Mouse (Mus musculus): ENCODE results near the gene Pik3ap1. TPM values are rescaled to one million over a fixed set of nuclear protein-coding genes. Genes with fewer than 3 reads are reported as not detected.

The Pik3ap1 gene
- polyA plus RNA-seq, 1 experiment from 2014 or later, result 1.7 TPM

DNA sequence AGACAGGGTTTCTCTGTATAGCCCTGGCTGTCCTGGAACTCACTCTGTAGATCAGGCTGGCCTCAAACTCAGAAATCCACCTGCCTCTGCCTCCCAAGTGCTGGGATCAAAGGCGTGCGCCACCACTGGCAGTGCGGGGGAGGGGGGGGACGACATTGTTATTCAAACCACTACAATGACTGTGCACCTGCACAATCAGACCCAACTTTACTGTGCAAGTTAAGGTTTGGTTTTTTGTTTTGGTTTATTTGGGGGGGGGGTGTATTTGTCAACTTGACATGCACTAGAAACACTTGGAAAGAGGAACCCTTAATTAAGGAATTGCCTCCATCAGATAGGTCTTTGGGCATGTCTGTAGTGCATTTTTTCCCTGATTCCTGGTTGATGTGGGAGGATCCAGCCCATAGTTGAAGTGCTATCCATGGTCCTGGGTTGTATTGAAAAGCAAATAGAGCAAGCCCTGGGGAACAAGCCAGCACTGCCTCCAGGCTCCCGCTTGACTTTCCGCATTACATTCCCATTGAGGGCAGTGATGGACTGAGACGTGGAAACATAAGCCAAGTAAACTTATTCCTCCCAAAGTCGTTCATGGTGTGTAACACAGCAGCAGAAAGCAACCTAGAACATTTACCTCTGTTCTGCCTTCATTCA is 118.5 kb downstream of the Pik3ap1 start:
- no peak overlapping the region for H3K9ac ChIP-seq (ENCODE audit: low read depth, low read length)
- WGBS, result 59% methylated on average over 8 of the region's 8 CpGs
- no peaks in the 10 kb centered on the region for H3K4me1 ChIP-seq (replicated peaks; ENCODE audit: control insufficient read depth, insufficient read depth, low read length)
- no peak for DNase-seq (ENCODE audit: low spot score)
- no peaks in the 10 kb centered on the region for H3K36me3 ChIP-seq (ENCODE audit: control insufficient read depth, insufficient read depth, low read length)
- H3K4me3 ChIP-seq (ENCODE audit: low read depth, low read length), result no peak overlapping the region
- no peak overlapping the region for H3K4me2 ChIP-seq (replicated peaks; ENCODE audit: low read depth, low read length)
- H3K27me3 ChIP-seq (ENCODE audit: control insufficient read depth, insufficient read depth, low read length), result no peaks in the 10 kb centered on the region
- no peaks in the 10 kb centered on the region for H3K9me3 ChIP-seq (ENCODE audit: control insufficient read depth, low read length)
- ATAC-seq (ENCODE audit: low FRiP score), result no peak
- no peak overlapping the region for H3K27ac ChIP-seq (ENCODE audit: low read depth, low read length)

DNA sequence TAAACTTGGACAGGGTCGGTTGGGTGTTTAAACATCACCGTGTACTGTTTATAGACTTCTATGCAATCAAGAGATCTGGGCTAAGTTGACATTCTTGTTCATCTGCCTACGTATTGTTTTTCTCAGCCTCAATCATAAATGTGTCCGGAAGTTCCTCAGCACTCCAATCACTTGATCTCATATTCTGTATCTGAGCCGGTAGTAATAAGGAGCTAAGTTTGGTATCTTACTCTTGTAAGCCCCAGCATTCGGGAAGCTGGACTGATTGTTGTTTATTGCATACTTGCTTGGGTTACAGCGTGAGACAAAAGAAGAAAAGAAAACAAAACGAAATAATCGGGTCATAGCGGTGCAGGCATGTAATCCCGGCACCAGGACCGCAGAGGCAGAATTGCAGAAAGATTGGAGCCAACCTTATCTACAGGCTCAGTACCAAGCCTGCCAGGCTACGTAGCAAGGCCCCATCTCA is 120.5 kb downstream of the Pik3ap1 start:
- H3K4me3 ChIP-seq (ENCODE audit: low read depth, low read length), result peak overlapping the region; percentile 93
- no peaks in the 10 kb centered on the region for H3K27me3 ChIP-seq (ENCODE audit: control insufficient read depth, insufficient read depth, low read length)
- peak overlapping the region; percentile 80 for H3K4me2 ChIP-seq (replicated peaks; ENCODE audit: low read depth, low read length)
- WGBS, result 45% methylated on average over 13 of the region's 13 CpGs
- H3K36me3 ChIP-seq (ENCODE audit: control insufficient read depth, insufficient read depth, low read length), result no peaks in the 10 kb centered on the region
- H3K27ac ChIP-seq (ENCODE audit: low read depth, low read length), result peak overlapping the region; percentile 94
- H3K9me3 ChIP-seq (ENCODE audit: control insufficient read depth, low read length), result no peaks in the 10 kb centered on the region
- DNase-seq (ENCODE audit: low spot score) (no peak), ATAC-seq (ENCODE audit: low FRiP score) (no peak)
- no peaks in the 10 kb centered on the region for H3K4me1 ChIP-seq (replicated peaks; ENCODE audit: control insufficient read depth, insufficient read depth, low read length)
- peak overlapping the region; percentile 95 for H3K9ac ChIP-seq (ENCODE audit: low read depth, low read length)

GRCm38 (mm10) chr19:41263630-41264295 is 121.1 kb downstream of the Pik3ap1 start, which contains the start of gene Tm9sf3:
Gene Tm9sf3 (minus strand): TSS chr19:41263997.
- H3K27ac ChIP-seq (ENCODE audit: low read depth, low read length), result peak within 1 kb of the TSS; percentile 94
- WGBS, result 1% methylated on average over 51 of the region's 98 CpGs
- peak within 1 kb of the TSS; percentile 80 for H3K4me2 ChIP-seq (replicated peaks; ENCODE audit: low read depth, low read length)
- peak; percentile 92 for ATAC-seq (ENCODE audit: low FRiP score)
- H3K36me3 ChIP-seq (ENCODE audit: control insufficient read depth, insufficient read depth, low read length), result no peaks in the 10 kb centered on the region
- peak; percentile 89 for DNase-seq (ENCODE audit: low spot score)
- H3K9ac ChIP-seq (ENCODE audit: low read depth, low read length), result peak within 1 kb of the TSS; percentile 95
- no peaks in the 10 kb centered on the region for H3K9me3 ChIP-seq (ENCODE audit: control insufficient read depth, low read length)
- H3K4me3 ChIP-seq (ENCODE audit: low read depth, low read length), result peak within 1 kb of the TSS; percentile 93
- no peaks in the 10 kb centered on the region for H3K4me1 ChIP-seq (replicated peaks; ENCODE audit: control insufficient read depth, insufficient read depth, low read length)
- H3K27me3 ChIP-seq (ENCODE audit: control insufficient read depth, insufficient read depth, low read length), result no peaks in the 10 kb centered on the region

DNA sequence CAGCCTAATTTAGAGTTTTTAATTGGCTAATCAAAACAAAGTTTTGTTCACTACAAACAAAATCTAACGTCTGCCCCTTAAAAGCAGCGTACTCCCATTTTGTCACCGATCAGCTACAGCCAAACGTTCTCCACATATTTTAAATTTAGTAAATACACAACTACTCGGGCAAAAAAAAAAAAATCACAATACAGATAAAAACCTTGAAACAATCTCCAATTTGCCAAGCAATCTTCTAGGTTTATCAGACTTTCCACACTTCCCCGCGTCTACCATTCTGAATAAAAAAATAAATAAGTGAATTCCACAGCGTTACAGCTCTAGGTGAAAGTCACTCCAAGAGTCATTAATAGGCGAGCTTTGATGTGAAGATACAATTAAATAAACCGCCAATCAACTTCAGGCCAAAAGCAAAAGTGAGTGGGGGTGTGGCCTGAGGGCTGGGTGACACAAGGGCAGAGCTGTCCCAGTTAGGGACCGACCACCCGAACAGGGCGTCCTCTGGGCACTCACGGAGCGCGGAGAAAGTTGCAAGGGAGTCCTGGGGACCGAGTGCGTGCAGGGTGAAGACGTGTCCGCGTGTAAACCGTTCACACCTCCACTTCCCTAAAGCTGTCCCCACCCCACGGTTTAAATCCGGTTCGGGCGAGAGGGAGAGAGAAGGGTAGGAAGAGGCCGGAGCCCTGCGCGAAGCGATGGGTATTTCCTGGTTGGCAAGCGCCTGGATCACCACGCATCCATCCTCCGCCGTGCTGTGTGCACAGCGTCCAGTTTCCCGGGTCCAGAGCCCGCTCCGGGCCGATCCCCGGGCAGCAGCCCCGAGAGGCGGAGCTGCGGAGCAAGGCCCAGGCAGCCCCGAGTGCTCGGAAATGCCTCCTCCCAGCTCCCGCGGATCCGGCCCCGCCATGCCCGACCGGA is 121.9 kb downstream of the Pik3ap1 start:
- H3K4me3 ChIP-seq (ENCODE audit: low read depth, low read length), result peak overlapping the region; percentile 93
- WGBS, result 7% methylated on average over 51 of the region's 51 CpGs
- ATAC-seq (ENCODE audit: low FRiP score) (peak; percentile 86), DNase-seq (ENCODE audit: low spot score) (peak; percentile 75)
- no peaks in the 10 kb centered on the region for H3K9me3 ChIP-seq (ENCODE audit: control insufficient read depth, low read length)
- peak overlapping the region; percentile 80 for H3K4me2 ChIP-seq (replicated peaks; ENCODE audit: low read depth, low read length)
- H3K27ac ChIP-seq (ENCODE audit: low read depth, low read length), result peak overlapping the region; percentile 94
- H3K4me1 ChIP-seq (replicated peaks; ENCODE audit: control insufficient read depth, insufficient read depth, low read length), result no peaks in the 10 kb centered on the region
- H3K27me3 ChIP-seq (ENCODE audit: control insufficient read depth, insufficient read depth, low read length), result no peaks in the 10 kb centered on the region
- H3K9ac ChIP-seq (ENCODE audit: low read depth, low read length), result peak overlapping the region; percentile 95
- no peaks in the 10 kb centered on the region for H3K36me3 ChIP-seq (ENCODE audit: control insufficient read depth, insufficient read depth, low read length)

- WGBS, result 96% methylated on average over 3 of the region's 3 CpGs
- no peaks in the 10 kb centered on the region for H3K27me3 ChIP-seq (ENCODE audit: control insufficient read depth, insufficient read depth, low read length)
Measured at GRCm38 (mm10) chr19:41260736-41261135, 124.2 kb downstream of the Pik3ap1 start.

GRCm38 (mm10) chr19:41259256-41259655 is 125.6 kb downstream of the Pik3ap1 start:
- no peak overlapping the region for H3K9ac ChIP-seq (ENCODE audit: low read depth, low read length)
- no peak overlapping the region for H3K27ac ChIP-seq (ENCODE audit: low read depth, low read length)
- H3K4me1 ChIP-seq (replicated peaks; ENCODE audit: control insufficient read depth, insufficient read depth, low read length), result no peaks in the 10 kb centered on the region
- 81% methylated on average over 6 of the region's 6 CpGs for WGBS
- no peak overlapping the region for H3K4me2 ChIP-seq (replicated peaks; ENCODE audit: low read depth, low read length)
- H3K4me3 ChIP-seq (ENCODE audit: low read depth, low read length), result no peak overlapping the region
- H3K27me3 ChIP-seq (ENCODE audit: control insufficient read depth, insufficient read depth, low read length), result no peaks in the 10 kb centered on the region
- no peaks in the 10 kb centered on the region for H3K9me3 ChIP-seq (ENCODE audit: control insufficient read depth, low read length)
- ATAC-seq (ENCODE audit: low FRiP score) (no peak), DNase-seq (ENCODE audit: low spot score) (no peak)
- no peaks in the 10 kb centered on the region for H3K36me3 ChIP-seq (ENCODE audit: control insufficient read depth, insufficient read depth, low read length)

More at GRCm38 (mm10) chr19:41260736-41261135, 124.2 kb downstream of the Pik3ap1 start:
- Histone ChIP-seq H3K4me3 (ENCODE audit: low read depth, low read length) (no peak overlapping the region), H3K9me3 (ENCODE audit: control insufficient read depth, low read length) (no peaks in the 10 kb centered on the region), H3K27ac (ENCODE audit: low read depth, low read length) (no peak overlapping the region), H3K36me3 (ENCODE audit: control insufficient read depth, insufficient read depth, low read length) (no peaks in the 10 kb centered on the region), H3K9ac (ENCODE audit: low read depth, low read length) (no peak overlapping the region), H3K4me2 (replicated peaks; ENCODE audit: low read depth, low read length) (no peak overlapping the region), H3K4me1 (replicated peaks; ENCODE audit: control insufficient read depth, insufficient read depth, low read length) (no peaks in the 10 kb centered on the region)
- ATAC-seq (ENCODE audit: low FRiP score) (no peak), DNase-seq (ENCODE audit: low spot score) (no peak)

DNA sequence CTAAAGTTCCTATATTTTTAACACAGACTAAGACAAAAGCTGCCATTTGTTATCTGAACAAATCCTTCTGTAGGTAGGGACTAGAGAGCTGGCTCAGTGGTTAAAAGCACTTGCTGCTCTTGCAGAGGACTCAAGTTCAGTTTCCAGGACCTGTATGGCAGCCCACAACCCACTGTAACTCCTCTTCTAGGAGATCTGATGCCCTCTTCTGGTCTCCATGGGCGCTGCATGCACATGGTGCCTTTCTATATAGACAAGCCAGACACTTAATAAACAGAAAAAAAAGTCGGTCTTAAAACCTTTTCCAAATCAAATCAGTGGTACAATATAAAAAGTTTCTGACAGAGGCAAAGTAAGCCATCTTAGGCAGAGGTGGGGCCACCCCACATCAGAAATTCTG is 126.2 kb downstream of the Pik3ap1 start:
- Histone ChIP-seq H3K27ac (ENCODE audit: low read depth, low read length) (no peak overlapping the region), H3K4me2 (replicated peaks; ENCODE audit: low read depth, low read length) (no peak overlapping the region), H3K9ac (ENCODE audit: low read depth, low read length) (no peak overlapping the region), H3K36me3 (ENCODE audit: control insufficient read depth, insufficient read depth, low read length) (no peaks in the 10 kb centered on the region), H3K4me1 (replicated peaks; ENCODE audit: control insufficient read depth, insufficient read depth, low read length) (no peaks in the 10 kb centered on the region), H3K4me3 (ENCODE audit: low read depth, low read length) (no peak overlapping the region), H3K9me3 (ENCODE audit: control insufficient read depth, low read length) (no peaks in the 10 kb centered on the region), H3K27me3 (ENCODE audit: control insufficient read depth, insufficient read depth, low read length) (no peaks in the 10 kb centered on the region)
- WGBS, result 44% methylated on average over 2 of the region's 2 CpGs
- ATAC-seq (ENCODE audit: low FRiP score) (no peak), DNase-seq (ENCODE audit: low spot score) (peak; percentile 70)

GRCm38 (mm10) chr19:41254584-41254983 is 130.3 kb downstream of the Pik3ap1 start:
- ATAC-seq (ENCODE audit: low FRiP score), result no peak
- H3K27me3 ChIP-seq (ENCODE audit: control insufficient read depth, insufficient read depth, low read length), result no peaks in the 10 kb centered on the region
- H3K9me3 ChIP-seq (ENCODE audit: control insufficient read depth, low read length), result no peaks in the 10 kb centered on the region
- no peaks in the 10 kb centered on the region for H3K36me3 ChIP-seq (ENCODE audit: control insufficient read depth, insufficient read depth, low read length)
- H3K4me1 ChIP-seq (replicated peaks; ENCODE audit: control insufficient read depth, insufficient read depth, low read length), result no peaks in the 10 kb centered on the region
- H3K4me2 ChIP-seq (replicated peaks; ENCODE audit: low read depth, low read length), result no peak overlapping the region
- H3K4me3 ChIP-seq (ENCODE audit: low read depth, low read length), result no peak overlapping the region
- DNase-seq (ENCODE audit: low spot score), result no peak
- no peak overlapping the region for H3K9ac ChIP-seq (ENCODE audit: low read depth, low read length)
- WGBS, result 94% methylated on average over 5 of the region's 5 CpGs
- no peak overlapping the region for H3K27ac ChIP-seq (ENCODE audit: low read depth, low read length)

All from hindbrain, embryonic 11.5 days (tissue).